Mouse (Mus musculus) lung, adult 2 months (tissue): ENCODE measurements around the gene B9d2.

Source experiments
- CTCF ChIP-seq: fragments of 200-500 bp; IDR thresholded peaks from 2 replicates; pipeline ENCODE4 v1.5.1; 2011; ENCODE audit warnings: mild to moderate bottlenecking, low read length, control low read depth; ENCODE audit not compliant: insufficient read depth
- POLR2A ChIP-seq: fragments of 200-500 bp; IDR thresholded peaks from 2 replicates; pipeline ENCODE4 v1.6.1; 2011; ENCODE audit warnings: low read depth, mild to moderate bottlenecking, control low read depth, low read length, borderline replicate concordance; ENCODE audit errors: extremely low read depth

- TF ChIP-seq CTCF: no peak
- no peak for TF ChIP-seq POLR2A
Observed at GRCm38 (mm10) chr7:25699851-25700250, 19.3 kb downstream of the B9d2 start.
